Mouse (Mus musculus): ENCODE measurements around the gene Ppp2r2d. TPM values are rescaled to one million over a fixed set of nuclear protein-coding genes. Genes with fewer than 3 reads are reported as not detected.

The Ppp2r2d gene
- total RNA-seq (2021), result 10 to 100 TPM; 63.3 to 69.5 TPM
- long read RNA-seq, experiment 1, transcript Ppp2r2d-201 (9 exons, 2,081 nt), result major isoform, 47 of 80 reads
- long read RNA-seq, experiment 1, transcript Ppp2r2d-207 (8 exons, 1,938 nt), result minor isoform, 6 of 80 reads
- long read RNA-seq, experiment 1, partial matches to known transcripts, result 5 of 80 reads
- long read RNA-seq, experiment 1, other reads (novel, unspliced or antisense), result 22 of 80 reads
- long read RNA-seq, experiment 2, transcript Ppp2r2d-201 (9 exons, 2,081 nt), result major isoform, 21 of 42 reads
- long read RNA-seq, experiment 2, transcript Ppp2r2d-207 (8 exons, 1,938 nt), result minor isoform, 5 of 42 reads
- long read RNA-seq, experiment 2, partial matches to known transcripts, result 1 of 42 reads
- long read RNA-seq, experiment 2, other reads (novel, unspliced or antisense), result 14 of 42 reads

DNA sequence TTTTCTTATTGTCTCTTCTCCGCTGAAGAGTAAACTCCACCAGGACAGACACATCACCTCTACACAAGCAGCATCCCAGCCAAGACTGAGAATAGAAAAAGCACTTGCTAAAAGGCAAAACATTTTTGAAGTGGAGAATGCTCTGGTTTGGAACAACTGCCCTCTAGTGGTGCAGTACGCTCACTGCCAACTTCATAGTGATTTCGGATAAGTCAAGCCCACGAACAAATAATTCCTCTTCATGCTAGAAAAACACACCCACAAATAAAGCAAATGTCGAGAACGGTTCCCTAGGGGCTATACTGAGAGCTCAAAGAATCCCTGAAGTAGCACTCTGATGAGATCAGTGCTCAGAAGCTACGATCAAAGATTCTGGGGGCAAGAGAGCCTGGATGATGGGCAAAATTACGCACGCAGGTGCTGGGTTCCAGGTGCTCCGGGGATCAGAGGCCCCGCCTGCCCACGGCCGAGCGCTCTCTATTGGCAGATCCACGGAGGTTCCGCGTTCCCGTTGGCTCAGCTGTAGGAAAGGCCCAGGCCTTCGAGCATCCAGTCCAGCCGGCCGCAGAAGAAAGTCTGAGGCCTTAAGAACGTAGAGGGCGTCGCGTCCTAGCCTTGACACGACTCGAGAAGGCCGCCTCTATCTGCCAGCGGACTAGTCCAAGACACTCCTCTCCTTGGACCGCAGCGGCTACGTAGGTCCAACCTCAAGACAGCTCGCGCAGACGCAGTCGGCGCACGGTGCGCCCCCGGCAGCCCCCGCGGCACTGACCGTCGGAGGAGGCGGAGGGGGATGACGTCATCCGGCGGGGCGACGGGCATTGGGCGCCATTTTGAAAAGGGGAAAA is at the start of gene Ppp2r2d, which contains the start of gene Mapk1ip1:
TSS of gene Ppp2r2d (plus strand) at position 536 of the 848 bp plus-strand sequence.
TSS of gene Mapk1ip1 (minus strand) at position 730 of the 848 bp plus-strand sequence.
- TF ChIP-seq CTCF (IDR thresholded peaks at IDR 0.05), result peak; percentile 88
- DNase-seq (ENCODE audit: extremely low spot score in 1 of 2, low spot score in 2 of 2), result peak; percentile 95 to 97
- intact Hi-C loops (cut with DNase I), result loop anchor here (10.0 kb wide), 1 partner anchor 539 kb away; the partner anchor contains the start of gene Inpp5a
- Histone ChIP-seq H3K27ac (peak within 1 kb of the TSS; percentile 94), H3K4me3 (peak within 1 kb of the TSS; percentile 91)

DNA sequence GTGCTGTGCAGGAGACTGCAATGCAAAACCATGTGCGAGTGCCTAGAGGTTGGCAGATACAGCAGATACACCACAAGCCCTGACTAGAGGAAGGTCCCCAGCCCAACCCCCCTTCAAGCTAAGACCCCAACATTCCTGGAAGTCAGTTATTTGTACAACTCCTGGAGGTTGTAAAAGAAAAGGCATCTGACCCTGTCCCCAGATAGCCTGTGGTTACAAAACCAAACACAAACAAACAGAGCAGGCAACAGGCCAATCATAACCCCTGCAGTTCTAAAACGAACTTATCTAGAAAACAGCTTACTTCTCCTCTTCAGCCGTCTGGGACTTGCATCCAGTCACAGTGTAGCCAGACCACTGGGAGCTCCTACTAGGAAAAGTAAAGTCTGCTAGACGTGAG is 42.5 kb upstream of the Ppp2r2d start:
- intact Hi-C loops (cut with DNase I), result no loop called here

DNA sequence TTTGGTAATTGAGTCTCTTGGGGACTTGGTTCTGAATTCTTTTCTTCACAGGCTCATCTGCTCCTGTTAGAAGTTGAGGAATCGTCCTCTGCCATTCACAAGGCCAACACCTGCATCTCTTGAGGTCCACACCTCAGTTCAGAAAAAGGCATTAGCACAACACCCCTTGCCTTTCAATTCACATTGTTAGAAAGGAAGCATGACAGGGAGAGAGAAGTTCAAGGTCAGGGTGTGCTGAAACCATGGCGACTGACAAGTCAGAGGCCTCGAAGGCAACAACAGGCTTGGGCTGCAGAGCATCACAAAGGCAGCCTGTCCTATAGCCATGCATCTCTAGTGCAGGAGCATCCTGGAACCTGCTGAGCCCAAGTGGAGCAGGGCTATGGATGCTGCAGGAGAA is 38.7 kb upstream of the Ppp2r2d start:
- Histone ChIP-seq H3K27ac (no peak overlapping the region), H3K4me3 (no peak overlapping the region)
- DNase-seq (ENCODE audit: extremely low spot score in 1 of 2, low spot score in 2 of 2), result no peak
- TF ChIP-seq CTCF (IDR thresholded peaks at IDR 0.05), result no peak
- intact Hi-C loops (cut with DNase I), result no loop called here

More for the DNA sequence above, 42.5 kb upstream of the Ppp2r2d start:
- Histone ChIP-seq H3K4me3 (no peak overlapping the region), H3K27ac (no peak overlapping the region)
- TF ChIP-seq CTCF (IDR thresholded peaks at IDR 0.05), result no peak
- DNase-seq (ENCODE audit: extremely low spot score in 1 of 2, low spot score in 2 of 2), result no peak

DNA sequence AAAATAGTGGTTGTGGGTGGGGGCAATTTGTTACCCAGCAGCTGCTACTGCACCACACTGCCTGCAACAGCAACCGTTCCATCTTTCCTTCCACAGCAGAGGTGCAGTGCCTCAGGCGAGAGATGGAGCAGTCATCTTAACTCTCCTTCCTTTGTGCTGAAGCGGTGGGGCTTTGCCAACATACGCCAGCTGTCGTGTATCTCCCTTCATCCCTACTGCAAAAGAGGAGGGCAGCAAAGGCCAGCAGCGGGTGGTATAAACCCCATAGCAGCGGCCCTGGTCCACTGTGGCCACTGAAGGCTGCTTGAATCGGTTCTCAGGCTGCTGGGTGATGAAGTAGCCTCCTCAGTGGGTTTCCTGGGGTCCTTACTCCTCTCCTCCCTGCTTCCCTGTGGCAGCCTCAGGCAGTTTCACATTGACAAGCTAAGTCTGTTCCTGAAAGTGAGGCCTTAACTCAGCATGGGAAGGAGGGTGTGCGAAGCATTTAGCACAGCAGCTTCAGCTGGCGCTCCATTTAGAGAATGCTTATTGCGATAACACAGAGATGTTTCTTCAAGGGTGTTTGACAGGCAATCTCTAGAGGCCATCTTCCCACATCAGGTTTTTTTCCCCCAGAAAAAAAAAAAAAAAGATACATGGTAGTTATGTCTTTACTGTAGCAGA is 32.5 kb upstream of the Ppp2r2d start:
- no peak for TF ChIP-seq CTCF (IDR thresholded peaks at IDR 0.05)
- Histone ChIP-seq H3K4me3 (no peak overlapping the region), H3K27ac (no peak overlapping the region)
- no peak for DNase-seq (ENCODE audit: extremely low spot score in 1 of 2, low spot score in 2 of 2)
- intact Hi-C loops (cut with DNase I), result no loop called here

DNA sequence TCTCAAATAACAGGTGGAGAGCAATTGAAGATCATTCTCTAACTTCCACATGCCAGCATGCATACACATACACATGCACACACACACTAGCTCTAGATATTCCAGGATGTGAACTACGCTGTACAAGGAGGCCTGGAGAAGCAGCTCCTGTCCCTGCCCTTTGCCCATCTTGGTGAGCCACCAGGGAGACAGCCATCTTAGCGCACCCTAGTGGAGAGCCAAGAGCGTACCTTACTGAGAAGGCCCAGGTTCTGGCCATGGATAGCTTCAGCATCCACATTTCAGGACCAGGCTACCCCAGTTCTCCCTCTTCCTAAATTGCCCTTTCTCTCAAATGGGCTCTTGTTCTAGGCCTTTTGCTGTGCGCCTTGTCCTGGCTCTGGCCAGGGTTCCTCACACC is 27.6 kb upstream of the Ppp2r2d start:
- no peak overlapping the region for H3K4me3 ChIP-seq
- TF ChIP-seq CTCF (IDR thresholded peaks at IDR 0.05), result peak; percentile 43
- intact Hi-C loops (cut with DNase I), result no loop called here
- H3K27ac ChIP-seq, result no peak overlapping the region
- DNase-seq (ENCODE audit: extremely low spot score in 1 of 2, low spot score in 2 of 2), result no peak

DNA sequence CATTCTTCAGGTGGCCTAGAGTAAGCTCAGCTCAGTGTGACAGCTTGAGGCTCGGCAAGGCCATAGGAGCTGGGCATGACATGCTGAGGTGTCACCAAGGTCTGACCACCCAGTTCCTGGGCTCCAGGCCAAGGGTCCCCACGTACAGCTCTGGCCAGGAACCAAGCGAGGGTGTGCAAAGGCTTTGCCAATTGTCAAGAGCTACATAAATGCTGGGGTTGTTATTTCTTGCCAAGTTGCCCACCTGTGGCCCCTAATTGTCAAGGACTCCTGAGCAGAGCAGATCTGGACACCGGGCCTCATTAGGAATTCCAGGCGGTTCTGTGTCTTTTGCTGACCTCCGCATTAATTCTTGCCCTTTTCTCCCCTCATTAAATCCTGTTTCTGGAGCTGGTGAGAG is 21.5 kb upstream of the Ppp2r2d start:
- DNase-seq (ENCODE audit: extremely low spot score in 1 of 2, low spot score in 2 of 2), result no peak
- H3K27ac ChIP-seq, result no peak overlapping the region
- intact Hi-C loops (cut with DNase I), result loop anchor here (10.0 kb wide), 1 partner anchor 1220 kb away; no protein-coding TSS in a partner anchor
- no peak for TF ChIP-seq CTCF (IDR thresholded peaks at IDR 0.05)
- H3K4me3 ChIP-seq, result no peak overlapping the region

DNA sequence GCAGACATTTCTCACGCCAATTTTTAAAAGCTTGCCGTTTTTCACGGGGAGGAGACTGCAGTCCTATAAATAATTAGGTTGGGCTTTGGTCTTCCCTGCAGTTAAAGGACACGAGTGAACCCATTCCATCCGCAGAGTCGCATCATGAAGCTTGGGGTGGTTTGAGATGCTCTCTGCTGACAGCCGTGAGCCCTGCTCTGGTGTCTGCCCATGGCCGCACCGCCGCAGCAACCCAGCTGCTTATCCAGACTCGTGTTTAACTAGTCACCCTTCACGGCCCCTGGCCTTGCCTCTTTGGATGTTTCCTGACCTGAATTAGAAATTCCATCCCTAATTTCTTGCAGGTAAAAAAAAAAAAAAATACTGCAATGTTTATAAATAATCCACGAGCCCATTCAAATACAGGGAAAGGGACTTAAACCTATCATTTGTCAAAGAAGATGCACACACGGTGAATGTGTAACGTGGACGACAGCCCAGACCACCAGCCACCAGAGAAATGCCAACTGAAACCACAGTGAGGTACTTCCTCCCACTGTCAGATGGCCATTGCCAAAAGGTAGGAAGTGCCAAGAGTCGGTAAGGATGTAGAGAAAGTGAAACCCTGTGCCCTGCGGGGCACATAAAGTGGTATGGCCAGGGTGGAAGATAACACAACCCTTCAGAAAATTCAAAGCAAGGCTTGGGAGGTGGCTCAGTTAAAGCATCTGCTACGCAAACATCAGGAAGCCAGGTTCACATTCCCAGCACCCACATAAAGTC is 20.7 kb upstream of the Ppp2r2d start:
- TF ChIP-seq CTCF (IDR thresholded peaks at IDR 0.05), result no peak
- intact Hi-C loops (cut with DNase I), result loop anchor here (5.0 to 10.0 kb wide), 2 partner anchors 298 to 1220 kb away; no protein-coding TSS in a partner anchor
- no peak for DNase-seq (ENCODE audit: extremely low spot score in 1 of 2, low spot score in 2 of 2)
- Histone ChIP-seq H3K27ac (no peak overlapping the region), H3K4me3 (no peak overlapping the region)

DNA sequence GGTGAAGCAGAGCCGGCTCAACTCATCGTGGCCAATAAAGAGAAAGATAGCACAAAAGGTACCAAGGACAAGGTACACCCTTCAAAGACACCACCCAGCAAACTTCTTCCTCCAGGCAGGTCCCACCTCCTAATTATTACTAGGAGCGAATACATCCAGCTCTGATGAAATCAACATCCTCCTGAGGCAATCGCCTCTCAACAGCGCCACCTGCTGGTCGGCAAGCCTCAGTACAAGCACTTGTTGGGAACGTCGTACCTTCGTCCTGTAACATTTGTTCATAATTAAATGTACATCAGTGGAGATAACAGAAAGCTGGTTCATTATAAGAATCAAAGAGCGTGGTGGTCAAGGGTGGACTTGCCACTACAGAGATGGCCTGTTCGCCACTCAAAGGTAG is 18.1 kb upstream of the Ppp2r2d start:
- peak; percentile 75 for DNase-seq (ENCODE audit: extremely low spot score in 1 of 2, low spot score in 2 of 2)
- TF ChIP-seq CTCF (IDR thresholded peaks at IDR 0.05), result peak; percentile 96
- no peak overlapping the region for H3K27ac ChIP-seq
- H3K4me3 ChIP-seq, result no peak overlapping the region
- intact Hi-C loops (cut with DNase I), result loop anchor here (2.0 to 10.0 kb wide), 5 partner anchors 93 to 1349 kb away; no protein-coding TSS in a partner anchor

DNA sequence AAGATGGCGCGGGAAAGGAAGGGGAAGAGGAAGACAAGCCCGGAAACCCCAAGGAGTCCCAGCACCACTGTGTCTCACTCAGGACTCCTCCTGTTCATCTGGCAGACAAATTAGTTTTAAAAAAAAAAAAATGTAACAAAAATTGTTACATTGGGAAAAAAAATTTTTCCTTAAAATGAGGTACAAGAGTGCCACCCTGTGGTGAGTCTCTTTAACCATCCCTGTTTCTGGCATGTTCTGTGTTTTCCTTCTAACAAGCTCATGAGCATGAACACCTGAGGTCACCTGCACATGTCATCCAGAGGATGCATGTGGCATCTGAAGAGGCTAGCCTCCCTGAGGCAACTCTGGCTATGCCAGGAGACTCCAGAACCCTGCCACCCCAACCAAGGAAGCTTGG is 10.9 kb upstream of the Ppp2r2d start:
- no peak overlapping the region for H3K4me3 ChIP-seq
- no peak overlapping the region for H3K27ac ChIP-seq
- intact Hi-C loops (cut with DNase I), result no loop called here
- no peak for DNase-seq (ENCODE audit: extremely low spot score in 1 of 2, low spot score in 2 of 2)
- peak; percentile 53 for TF ChIP-seq CTCF (IDR thresholded peaks at IDR 0.05)

DNA sequence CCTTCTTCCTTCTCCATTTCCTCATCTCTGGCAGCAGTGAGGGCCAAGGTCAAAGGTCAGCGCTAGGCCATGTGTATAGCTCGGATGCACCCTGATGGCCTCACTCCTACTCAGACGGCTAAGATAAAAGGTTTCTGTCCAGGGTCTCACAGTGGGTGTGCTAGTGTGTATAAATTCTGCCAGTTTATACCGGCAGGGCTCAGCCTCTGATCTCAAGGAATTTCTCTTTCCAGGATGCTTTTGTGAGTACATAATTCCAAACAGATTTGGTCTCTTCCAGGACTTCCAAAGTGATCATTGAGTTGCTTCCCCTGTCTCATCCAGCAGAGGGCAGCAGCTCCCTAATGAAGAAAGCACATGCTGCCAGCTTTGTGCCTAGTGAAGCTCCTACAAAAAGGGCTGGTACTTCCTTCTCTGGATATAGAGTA is 5.3 kb upstream of the Ppp2r2d start:
- peak; percentile 79 for TF ChIP-seq CTCF (IDR thresholded peaks at IDR 0.05)

More for the DNA sequence above, 5.3 kb upstream of the Ppp2r2d start:
- no peak overlapping the region for H3K4me3 ChIP-seq
- peak; percentile 76 to 81 for DNase-seq (ENCODE audit: extremely low spot score in 1 of 2, low spot score in 2 of 2)
- H3K27ac ChIP-seq, result no peak overlapping the region
- intact Hi-C loops (cut with DNase I), result loop anchor here (1.0 to 10.0 kb wide), 2 partner anchors 84 to 544 kb away; partner anchors contain the start of gene Inpp5a
